Mouse (Mus musculus) lung, adult 2 months (tissue): Measurements from ENCODE around the gene Gsdmc4.

Source experiments
- CTCF ChIP-seq: fragments of 200-500 bp; IDR thresholded peaks from 2 replicates; pipeline ENCODE4 v1.5.1; 2011; ENCODE audit warnings: mild to moderate bottlenecking, low read length, control low read depth; ENCODE audit not compliant: insufficient read depth
- POLR2A ChIP-seq: fragments of 200-500 bp; IDR thresholded peaks from 2 replicates; pipeline ENCODE4 v1.6.1; 2011; ENCODE audit warnings: low read depth, mild to moderate bottlenecking, control low read depth, low read length, borderline replicate concordance; ENCODE audit errors: extremely low read depth

GRCm38 (mm10) chr15:63957553-63957952, 45.5 kb upstream of the Gsdmc4 start:
- no peak for TF ChIP-seq CTCF
- no peak for TF ChIP-seq POLR2A
